Mouse (Mus musculus) liver, embryonic 14.5 days (tissue): Measurements from ENCODE around the gene Gars.

Experiments
- CTCF ChIP-seq: IDR thresholded peaks from 2 replicates; pipeline ENCODE4 v1.5.1; 2016; ENCODE audit warnings: antibody characterized with exemption, low read depth, control low read depth
- EP300 ChIP-seq: IDR thresholded peaks from 2 replicates; pipeline ENCODE4 v1.6.1; 2016; ENCODE audit warnings: antibody characterized with exemption, low read depth

DNA sequence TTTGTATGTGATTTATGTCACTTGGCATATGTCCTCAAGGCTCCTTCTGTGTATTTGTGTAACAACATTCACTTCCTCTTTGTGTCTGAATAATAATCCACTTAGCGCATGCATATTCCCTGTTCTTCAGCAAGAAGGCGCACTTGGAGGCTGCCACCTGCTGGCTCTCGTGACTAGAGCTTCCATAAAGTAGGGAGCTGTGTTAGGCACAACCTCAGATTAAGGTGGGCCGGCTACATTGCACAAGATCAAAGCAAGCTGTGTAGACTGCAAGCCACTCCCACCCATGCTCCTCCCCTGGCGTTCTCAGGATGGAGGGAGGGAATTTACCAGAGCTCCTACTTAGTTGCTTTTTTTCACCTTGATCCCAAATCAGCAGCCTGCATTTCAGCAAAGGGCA, 21.6 kb upstream of the Gars start:
- peak; percentile 64 for TF ChIP-seq CTCF
- no peak for TF ChIP-seq EP300
